Mouse (Mus musculus) lung, postnatal 10 days (tissue): ENCODE results near the gene Gm17467.
"Not testable (repeated sequence)": the region's sequence is repeated elsewhere in the genome, so short reads cannot be mapped to it uniquely, and the experiment has no call there.

Experiments
- DNase-seq: peaks from one replicate; pipeline ENCODE4 v3.0.0; 2021

Gm17467 gene

GRCm38 (mm10) chrX:123704691-123705090 is at the start of gene Gm17467:
Gm17467 (minus strand) TSS chrX:123704791.
- DNase-seq = not testable (repeated sequence)
